Mouse (Mus musculus) CH12F3 (cell line): ENCODE results near the gene Agbl4.

ENCODE experiments used
- in situ Hi-C: fragments of 300-500 bp; cut with MboI; formaldehyde crosslinking; loops from 2 replicates; pipeline ENCODE4 v1.14.3; 2020; ENCODE audit warnings: low sequenced_read_pairs

The Agbl4 gene

GRCm38 (mm10) chr4:111486187-111486586, 1088.7 kb downstream of the Agbl4 start:
- in situ Hi-C loops = no loop called here

GRCm38 (mm10) chr4:111487233-111487843, 1089.9 kb downstream of the Agbl4 start:
- in situ Hi-C loops = no loop called here

- in situ Hi-C loops = no loop called here
These were observed 1096.4 kb downstream of the Agbl4 start for GRCm38 (mm10) chr4:111493750-111494404.

DNA sequence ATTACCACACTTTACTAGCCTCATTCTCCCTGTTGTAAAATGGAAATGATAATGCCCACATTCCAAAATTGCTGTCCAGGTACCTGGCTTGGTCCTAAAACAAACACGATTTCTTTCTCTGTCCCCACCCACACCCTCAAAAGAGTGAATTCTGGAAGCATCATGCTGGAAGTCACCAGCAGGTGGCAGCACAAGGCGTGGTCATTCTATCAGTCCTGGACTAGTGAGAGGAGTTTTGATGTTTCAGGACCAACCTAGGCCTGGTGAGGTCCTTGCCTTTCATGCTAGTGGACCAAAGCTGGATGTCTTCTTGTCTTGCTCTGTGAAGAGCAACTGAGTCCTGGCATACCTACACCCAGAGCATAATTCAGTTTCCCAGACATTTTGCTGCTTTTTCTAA, 1098.5 kb downstream of the Agbl4 start:
- in situ Hi-C loops = no loop called here

DNA sequence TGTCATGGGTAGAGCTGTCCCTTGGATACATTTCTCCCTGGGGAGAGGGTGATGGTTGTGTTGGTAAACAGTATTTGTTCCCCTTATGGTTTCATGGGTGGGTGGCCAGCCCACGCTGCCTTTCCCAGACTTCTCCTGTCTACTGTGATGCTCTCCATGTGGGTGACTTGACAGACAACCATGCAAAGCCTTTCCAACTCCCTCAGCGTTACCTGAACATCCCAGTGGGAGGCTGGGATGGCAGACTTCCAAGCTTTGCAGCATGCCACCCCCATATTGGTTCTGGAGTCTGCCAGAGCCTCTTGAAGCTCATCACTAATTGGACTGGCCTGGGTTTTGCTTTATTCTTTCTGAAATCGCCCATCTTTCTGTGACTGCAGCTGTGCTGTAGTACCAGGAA, 1101.3 kb downstream of the Agbl4 start:
- in situ Hi-C loops = no loop called here

DNA sequence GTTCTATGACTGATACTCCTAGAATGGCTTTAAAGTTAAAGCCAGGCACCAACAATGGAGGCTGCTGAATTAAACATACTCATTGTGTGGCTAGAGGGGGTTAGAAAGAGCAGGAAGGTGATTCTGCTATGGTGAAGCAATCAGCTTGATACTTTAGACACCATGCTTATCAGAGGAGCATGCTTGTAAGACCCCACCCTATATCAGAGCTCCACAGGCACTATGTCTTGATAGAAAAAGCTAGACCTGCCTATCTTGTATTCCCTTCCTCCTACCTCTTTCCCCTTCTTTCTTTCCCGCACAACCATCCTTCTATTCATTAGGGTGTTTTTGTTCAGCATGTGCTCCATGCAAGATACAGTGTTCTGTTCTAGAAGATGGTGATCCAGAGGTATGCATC, 1104.0 kb downstream of the Agbl4 start:
- in situ Hi-C loops = loop anchor here (25.0 kb wide), 1 partner anchor 189 kb away; no protein-coding TSS in a partner anchor

DNA sequence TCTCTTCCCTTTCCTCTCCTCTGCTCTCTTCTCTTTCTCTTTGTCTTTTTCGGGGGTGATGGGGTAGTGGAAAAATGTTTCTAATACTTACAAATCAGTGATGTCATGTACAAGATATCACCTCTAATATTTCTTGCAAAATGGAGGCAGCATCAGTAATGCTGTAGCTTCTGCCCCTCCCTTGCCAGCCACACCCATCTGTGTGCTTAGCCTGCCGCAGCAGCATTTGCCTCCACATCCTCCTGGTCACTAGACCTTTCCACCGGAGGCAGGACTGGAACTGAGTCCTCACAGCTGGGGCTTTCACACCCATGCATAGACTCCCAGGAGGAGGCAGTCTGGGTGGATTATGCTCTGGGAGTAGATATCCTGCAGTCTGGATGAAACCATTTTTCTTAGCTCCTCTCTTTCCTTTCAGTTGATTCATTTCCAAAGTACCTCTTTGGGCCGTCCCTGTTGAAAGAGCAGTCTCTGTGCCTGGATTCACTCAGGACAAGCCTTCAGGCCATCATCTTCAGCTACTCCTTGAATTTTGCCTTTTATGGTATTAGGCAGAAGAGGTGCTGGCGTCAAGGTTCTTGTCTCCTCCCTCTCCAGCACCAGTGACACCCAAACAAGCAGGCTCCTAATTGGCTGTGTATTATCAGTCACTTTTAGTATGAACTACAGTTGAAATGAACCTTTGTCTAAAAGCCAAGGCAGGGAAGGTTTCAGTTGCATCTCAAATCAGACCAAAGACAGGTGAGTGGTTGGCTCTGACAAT, 1105.7 kb downstream of the Agbl4 start:
- in situ Hi-C loops = loop anchor here (25.0 kb wide), 1 partner anchor 191 kb away; no protein-coding TSS in a partner anchor

- in situ Hi-C loops = loop anchor here (25.0 kb wide), 1 partner anchor 193 kb away; no protein-coding TSS in a partner anchor
These were observed 1107.5 kb downstream of the Agbl4 start for GRCm38 (mm10) chr4:111504952-111505351.

- in situ Hi-C loops = loop anchor here (25.0 kb wide), 1 partner anchor 198 kb away; no protein-coding TSS in a partner anchor
These were observed 1112.7 kb downstream of the Agbl4 start for GRCm38 (mm10) chr4:111510129-111510528.

DNA sequence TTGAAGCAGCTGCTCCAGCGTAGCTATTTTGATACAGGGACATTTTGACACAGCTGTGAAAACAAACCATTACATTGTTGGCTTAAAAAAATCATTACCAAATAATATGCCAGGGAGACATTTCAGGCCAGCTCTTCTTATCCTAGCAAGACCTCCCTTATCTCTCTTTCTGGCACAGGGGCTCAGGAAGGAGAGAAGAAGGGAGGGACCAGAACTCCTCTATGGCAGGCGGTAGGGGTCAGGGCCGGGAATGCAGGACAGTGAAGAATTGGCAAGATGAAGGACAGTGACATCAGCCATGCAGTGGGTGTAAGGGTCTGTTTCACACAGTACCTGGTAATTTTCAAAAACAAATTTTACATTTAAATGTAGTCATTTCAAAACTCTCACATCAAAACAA, 1116.5 kb downstream of the Agbl4 start:
- in situ Hi-C loops = loop anchor here (25.0 kb wide), 1 partner anchor 202 kb away; no protein-coding TSS in a partner anchor

- in situ Hi-C loops = loop anchor here (25.0 kb wide), 1 partner anchor 204 kb away; no protein-coding TSS in a partner anchor
These were observed 1118.7 kb downstream of the Agbl4 start for GRCm38 (mm10) chr4:111516136-111516535.

DNA sequence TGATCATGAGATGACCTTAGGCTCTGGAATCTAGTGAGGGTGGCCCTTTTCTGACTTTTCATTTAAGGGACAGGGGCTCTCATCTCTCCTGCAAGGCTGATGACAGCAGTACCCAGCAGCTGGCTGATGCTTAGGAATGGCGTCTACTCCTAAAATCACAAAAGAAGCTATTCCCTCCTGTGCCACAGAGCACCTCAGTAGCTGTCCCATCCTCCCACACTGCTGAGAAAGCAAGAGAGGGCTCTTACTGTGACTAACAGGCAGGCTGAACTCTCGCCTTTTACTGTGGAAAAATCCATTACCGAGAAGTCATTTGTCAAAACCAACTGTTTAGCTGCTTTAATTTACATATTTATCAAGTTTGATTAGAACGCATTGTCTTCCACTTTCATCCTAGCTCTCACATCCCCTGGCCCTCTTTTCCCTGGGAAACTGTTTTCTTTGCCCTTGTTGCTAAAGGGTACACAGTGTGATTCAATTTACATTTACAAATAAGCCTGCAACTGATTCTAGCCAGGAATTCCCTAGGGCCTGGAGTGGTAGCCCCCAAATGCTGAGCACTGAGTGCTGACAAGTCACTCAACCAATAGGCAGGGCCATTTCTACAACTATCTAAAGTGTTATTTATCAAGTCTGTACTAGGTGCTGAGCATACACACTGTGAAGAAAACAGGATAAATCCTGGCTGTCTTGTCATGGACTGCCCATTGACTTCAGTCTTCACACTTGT, 1119.8 kb downstream of the Agbl4 start:
- in situ Hi-C loops = loop anchor here (25.0 kb wide), 1 partner anchor 205 kb away; no protein-coding TSS in a partner anchor

GRCm38 (mm10) chr4:111518191-111518590, 1120.7 kb downstream of the Agbl4 start:
- in situ Hi-C loops = loop anchor here (25.0 kb wide), 1 partner anchor 206 kb away; no protein-coding TSS in a partner anchor

- in situ Hi-C loops = loop anchor here (25.0 kb wide), 1 partner anchor 207 kb away; no protein-coding TSS in a partner anchor
These were observed 1121.8 kb downstream of the Agbl4 start for GRCm38 (mm10) chr4:111519267-111519666.

- in situ Hi-C loops = loop anchor here (25.0 kb wide), 1 partner anchor 208 kb away; no protein-coding TSS in a partner anchor
These were observed 1122.5 kb downstream of the Agbl4 start for GRCm38 (mm10) chr4:111520006-111520405.

DNA sequence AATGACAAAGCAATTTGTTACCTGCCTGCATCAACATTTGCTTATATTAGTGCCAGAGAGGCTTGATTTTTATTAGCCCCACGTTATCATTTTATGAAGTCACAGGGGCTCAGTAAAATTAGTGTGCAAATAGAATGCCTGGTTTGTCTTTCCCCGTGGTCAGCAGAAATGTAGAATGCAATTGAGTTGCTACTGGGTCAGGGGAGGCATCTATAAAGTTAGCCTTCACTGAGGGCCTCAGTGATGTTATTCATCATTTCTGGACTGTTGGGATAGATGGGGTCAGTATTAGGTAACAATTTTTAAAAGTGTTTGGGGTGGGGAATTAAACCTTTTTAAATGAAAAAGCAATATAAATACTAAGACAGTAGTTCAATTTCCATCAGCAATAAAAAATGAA, 1125.5 kb downstream of the Agbl4 start:
- in situ Hi-C loops = loop anchor here (25.0 kb wide), 1 partner anchor 211 kb away; no protein-coding TSS in a partner anchor

DNA sequence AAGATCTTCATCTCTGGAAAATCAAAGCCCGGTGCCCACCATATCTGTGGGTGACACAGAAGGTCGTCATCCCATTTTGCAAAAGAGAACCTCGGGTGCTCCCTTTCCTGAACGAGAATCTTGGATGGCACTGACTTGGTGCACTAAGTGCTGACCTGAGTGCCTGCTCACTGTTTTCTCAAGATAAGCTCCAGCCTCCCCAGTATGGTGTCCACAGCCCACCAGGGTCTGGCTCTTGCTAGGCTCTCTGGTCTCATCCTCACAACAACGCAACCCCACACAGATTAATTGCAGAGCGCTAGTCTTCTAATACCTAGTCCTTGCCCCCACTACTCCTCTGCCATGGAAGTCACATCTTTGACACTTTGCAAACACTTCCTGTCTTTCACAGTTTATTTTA, 1131.5 kb downstream of the Agbl4 start:
- in situ Hi-C loops = no loop called here

DNA sequence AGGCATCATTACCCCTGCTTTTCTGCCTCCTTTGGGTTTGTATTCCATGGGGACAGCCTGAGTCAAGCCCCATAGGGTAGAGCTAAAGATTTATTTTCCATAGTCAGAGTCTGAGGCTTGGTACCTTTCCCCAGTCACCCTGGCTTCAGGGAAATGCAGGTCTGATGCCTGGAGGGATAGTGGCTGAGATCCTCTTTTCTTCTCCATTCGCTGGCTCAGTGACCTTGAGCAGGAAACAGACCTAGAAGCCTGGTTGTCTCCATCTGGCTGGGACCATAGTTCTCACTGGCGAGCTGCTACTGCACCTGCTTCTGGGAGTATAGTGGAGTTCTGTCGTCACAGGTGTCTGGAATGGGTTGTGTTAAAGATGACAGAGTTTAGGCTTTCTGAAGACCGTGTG, 1132.5 kb downstream of the Agbl4 start:
- in situ Hi-C loops = no loop called here

DNA sequence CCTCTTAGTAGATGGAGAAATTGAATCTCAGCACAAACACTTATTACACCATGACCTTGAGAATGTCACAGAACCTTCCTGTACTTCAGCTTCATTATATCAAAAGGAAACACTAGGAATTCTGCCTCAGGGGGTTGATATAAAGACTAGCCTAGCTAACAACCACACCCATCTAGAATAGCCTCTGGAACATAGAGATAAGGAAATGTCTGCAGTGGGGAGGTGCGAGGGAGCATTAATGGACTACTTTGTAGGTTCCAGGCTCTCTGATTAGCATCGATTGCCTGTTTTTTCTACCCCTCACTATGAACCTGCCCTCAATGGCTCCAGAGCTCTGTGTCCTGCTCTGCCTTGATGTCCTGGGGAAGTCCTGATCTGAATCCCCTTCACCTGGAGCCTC, 1133.1 kb downstream of the Agbl4 start:
- in situ Hi-C loops = no loop called here

DNA sequence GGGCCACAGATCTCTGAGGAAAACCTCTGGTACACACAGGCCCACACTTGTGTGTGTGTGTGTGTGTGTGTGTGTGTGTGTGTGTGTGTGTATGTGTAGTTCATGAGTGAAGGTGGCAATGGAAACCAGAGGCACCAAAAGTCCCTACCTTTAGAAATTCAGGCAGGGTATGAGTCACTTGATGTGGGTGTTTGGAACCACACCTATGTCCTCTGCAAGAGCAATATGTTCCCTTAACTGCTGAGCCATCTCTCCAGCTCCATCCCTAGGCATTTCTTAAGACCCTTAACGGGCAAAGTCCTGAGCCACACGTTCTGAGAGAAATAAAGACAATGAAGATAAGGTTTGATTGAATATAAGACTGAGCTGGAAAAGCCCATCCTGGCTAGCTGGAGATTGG, 1147.2 kb downstream of the Agbl4 start:
- in situ Hi-C loops = no loop called here

DNA sequence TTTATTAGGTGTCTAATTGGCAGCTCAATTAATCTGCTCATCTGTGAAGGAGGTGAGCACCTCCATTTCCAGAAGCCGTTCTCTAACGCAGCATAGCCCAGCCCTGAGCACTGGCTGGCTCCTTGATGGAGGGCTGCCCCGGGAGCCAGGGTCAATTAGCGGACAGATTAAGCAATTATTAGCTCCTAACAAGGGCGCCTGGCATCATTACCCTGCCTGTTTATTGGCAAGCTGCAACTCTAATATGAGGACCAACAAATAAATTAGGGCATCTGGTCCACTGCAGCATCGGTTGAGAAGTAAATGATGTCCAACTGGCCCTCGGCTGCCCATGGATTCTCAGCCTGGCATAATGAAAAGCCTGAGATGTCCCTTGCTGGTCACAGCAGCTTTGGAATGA, 1148.5 kb downstream of the Agbl4 start:
- in situ Hi-C loops = no loop called here
